Mouse (Mus musculus): ENCODE data around the gene Rapgef2. TPM values are rescaled to one million over a fixed set of nuclear protein-coding genes. Genes with fewer than 3 reads are reported as not detected.

Gene Rapgef2
- 2.5 and 6.0 TPM in 2 replicates for polyA plus RNA-seq (2011; ENCODE audit: insufficient read depth, insufficient read length, low replicate concordance, missing spikeins)

DNA sequence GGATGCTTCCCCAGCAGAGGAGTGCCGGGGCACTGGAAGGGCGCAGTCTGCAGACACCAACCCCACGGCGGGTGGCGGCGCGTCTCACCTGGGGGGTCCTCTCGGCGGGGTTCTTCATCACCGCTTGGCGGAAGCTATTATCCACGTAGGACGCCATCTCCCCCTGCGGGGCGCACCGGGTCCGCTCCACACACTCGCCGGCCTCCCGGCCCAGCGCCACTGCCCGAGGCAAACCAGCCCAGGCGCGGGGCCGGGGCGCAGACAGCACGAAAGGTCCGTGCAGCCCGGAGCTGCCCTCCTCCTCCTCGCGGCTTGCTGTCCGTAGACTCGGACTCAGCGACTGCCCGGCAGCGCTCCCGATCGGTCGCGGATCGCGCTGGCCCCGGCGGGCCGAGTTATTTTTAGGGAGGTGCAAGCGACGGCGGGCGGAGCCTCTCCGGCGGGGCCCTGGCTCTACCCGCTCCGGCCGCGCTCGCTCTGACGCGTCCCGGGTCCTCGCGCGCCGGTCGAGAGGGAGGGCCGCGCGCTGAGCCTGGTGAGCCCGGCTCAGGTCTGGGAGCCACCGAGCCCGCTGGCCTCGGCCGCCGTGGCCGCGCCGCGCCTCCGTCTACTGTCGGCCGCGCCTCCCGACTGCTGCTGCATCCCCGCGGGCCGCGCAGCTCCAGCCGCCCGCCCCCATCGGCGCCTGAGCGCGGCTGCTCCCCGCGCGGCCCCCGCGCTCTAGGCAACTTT is at the start of gene Rapgef2:
Rapgef2 (minus strand) TSS at position 142 of the 732 bp plus-strand sequence.
- Histone ChIP-seq H3K4me1 (ENCODE audit: control insufficient read depth, insufficient read depth, low read length) (no peaks in the 10 kb centered on the region; the same call in 1 of the 2 replicates), H3K27ac (ENCODE audit: control insufficient read depth, insufficient read depth, low read depth, low read length, poor library complexity) (peak within 1 kb of the TSS; percentile 96)
- WGBS = under 1% methylated on average over 74 of the region's 97 CpGs

GRCm38 (mm10) chr3:79333643-79334200 is 47.4 kb upstream of the Rapgef2 start:
- TF ChIP-seq CTCF (IDR thresholded peaks at IDR 0.05; ENCODE audit: control insufficient read depth, insufficient read depth, low read length) = no peak
- no peak for TF ChIP-seq POLR2A (IDR thresholded peaks at IDR 0.05; ENCODE audit: borderline replicate concordance, control insufficient read depth, low read depth, low read length)
- Histone ChIP-seq H3K27ac (ENCODE audit: control insufficient read depth, insufficient read depth, low read depth, low read length, poor library complexity) (no peak overlapping the region), H3K4me1 (ENCODE audit: control insufficient read depth, insufficient read depth, low read length) (no peaks in the 10 kb centered on the region), H3K4me3 (replicated peaks; ENCODE audit: control insufficient read depth, low read depth, low read length) (no peak overlapping the region)
- 74% methylated on average over 8 of the region's 8 CpGs for WGBS

More for the DNA sequence above, at the start of gene Rapgef2:
- TF ChIP-seq POLR2A (IDR thresholded peaks at IDR 0.05; ENCODE audit: borderline replicate concordance, control insufficient read depth, low read depth, low read length) (no peak), CTCF (IDR thresholded peaks at IDR 0.05; ENCODE audit: control insufficient read depth, insufficient read depth, low read length) (no peak)
- H3K4me3 ChIP-seq (replicated peaks; ENCODE audit: control insufficient read depth, low read depth, low read length) = peak within 1 kb of the TSS; percentile 83

- WGBS = 86% methylated on average over 7 of the region's 7 CpGs
- TF ChIP-seq POLR2A (IDR thresholded peaks at IDR 0.05; ENCODE audit: borderline replicate concordance, control insufficient read depth, low read depth, low read length) (no peak), CTCF (IDR thresholded peaks at IDR 0.05; ENCODE audit: control insufficient read depth, insufficient read depth, low read length) (no peak)
- no peaks in the 10 kb centered on the region for H3K4me1 ChIP-seq (ENCODE audit: control insufficient read depth, insufficient read depth, low read length)
- H3K27ac ChIP-seq (ENCODE audit: control insufficient read depth, insufficient read depth, low read depth, low read length, poor library complexity) = no peak overlapping the region
- H3K4me3 ChIP-seq (replicated peaks; ENCODE audit: control insufficient read depth, low read depth, low read length) = no peak overlapping the region
These were observed 46.7 kb upstream of the Rapgef2 start for GRCm38 (mm10) chr3:79333051-79333450.

GRCm38 (mm10) chr3:79329691-79330315 is 43.5 kb upstream of the Rapgef2 start:
- Histone ChIP-seq H3K27ac (ENCODE audit: control insufficient read depth, insufficient read depth, low read depth, low read length, poor library complexity) (no peak overlapping the region), H3K4me3 (replicated peaks; ENCODE audit: control insufficient read depth, low read depth, low read length) (no peak overlapping the region), H3K4me1 (ENCODE audit: control insufficient read depth, insufficient read depth, low read length) (no peaks in the 10 kb centered on the region)
- WGBS = 77% methylated on average over 8 of the region's 8 CpGs
- no peak for TF ChIP-seq CTCF (IDR thresholded peaks at IDR 0.05; ENCODE audit: control insufficient read depth, insufficient read depth, low read length)
- TF ChIP-seq POLR2A (IDR thresholded peaks at IDR 0.05; ENCODE audit: borderline replicate concordance, control insufficient read depth, low read depth, low read length) = no peak

DNA sequence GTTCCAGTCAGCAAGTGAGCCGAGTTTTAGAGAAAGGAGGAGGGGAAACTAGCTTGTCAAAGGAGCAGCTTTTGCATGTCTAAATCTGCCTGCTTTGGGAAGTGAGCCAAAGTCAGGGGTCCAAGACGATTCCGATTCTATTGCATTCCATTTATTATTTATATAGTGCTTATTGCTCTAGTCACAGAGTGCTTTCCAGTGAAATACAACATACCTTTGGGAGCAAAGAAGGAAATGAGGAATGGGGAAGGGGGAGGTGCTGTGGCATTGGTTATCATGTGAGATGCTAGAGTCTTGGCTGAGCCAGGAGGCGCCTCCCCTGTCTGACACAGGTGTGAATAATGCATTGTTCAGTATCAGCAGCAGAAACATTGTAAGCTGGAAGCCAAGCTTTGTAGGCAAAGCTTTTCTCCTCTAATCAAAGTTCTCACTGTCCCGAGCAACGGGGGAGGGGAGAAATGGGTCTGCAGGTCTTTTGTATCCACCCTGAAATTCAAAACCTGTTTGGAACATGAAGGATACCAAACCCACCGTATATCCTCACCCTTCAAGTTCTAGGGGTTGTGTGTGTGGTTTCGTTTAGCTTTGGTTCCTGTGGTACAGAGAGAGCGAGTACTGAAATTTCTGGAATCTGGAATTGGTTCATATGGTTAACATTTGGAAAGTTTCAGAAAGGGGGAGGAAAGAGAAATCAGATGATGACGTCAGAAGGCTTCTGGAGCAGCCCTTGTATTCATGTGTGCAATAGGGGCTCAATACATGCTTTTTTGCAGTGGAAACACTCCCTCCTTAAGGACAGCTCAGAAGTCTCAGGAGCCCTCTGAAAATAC is 38.6 kb upstream of the Rapgef2 start:
- TF ChIP-seq CTCF (IDR thresholded peaks at IDR 0.05; ENCODE audit: control insufficient read depth, insufficient read depth, low read length) = no peak
- no peak for TF ChIP-seq POLR2A (IDR thresholded peaks at IDR 0.05; ENCODE audit: borderline replicate concordance, control insufficient read depth, low read depth, low read length)

GRCm38 (mm10) chr3:79314006-79314698 is 27.8 kb upstream of the Rapgef2 start:
- 64% methylated on average over 10 of the region's 10 CpGs for WGBS
- TF ChIP-seq POLR2A (IDR thresholded peaks at IDR 0.05; ENCODE audit: borderline replicate concordance, control insufficient read depth, low read depth, low read length) (no peak), CTCF (IDR thresholded peaks at IDR 0.05; ENCODE audit: control insufficient read depth, insufficient read depth, low read length) (no peak)
- H3K27ac ChIP-seq (ENCODE audit: control insufficient read depth, insufficient read depth, low read depth, low read length, poor library complexity) = no peak overlapping the region
- no peaks in the 10 kb centered on the region for H3K4me1 ChIP-seq (ENCODE audit: control insufficient read depth, insufficient read depth, low read length)
- H3K4me3 ChIP-seq (replicated peaks; ENCODE audit: control insufficient read depth, low read depth, low read length) = no peak overlapping the region

More for the DNA sequence above, 38.6 kb upstream of the Rapgef2 start:
- H3K4me1 ChIP-seq (ENCODE audit: control insufficient read depth, insufficient read depth, low read length) = no peaks in the 10 kb centered on the region
- WGBS = 65% methylated on average over 10 of the region's 10 CpGs
- H3K4me3 ChIP-seq (replicated peaks; ENCODE audit: control insufficient read depth, low read depth, low read length) = no peak overlapping the region
- H3K27ac ChIP-seq (ENCODE audit: control insufficient read depth, insufficient read depth, low read depth, low read length, poor library complexity) = no peak overlapping the region

GRCm38 (mm10) chr3:79311895-79312294 is 25.6 kb upstream of the Rapgef2 start:
- no peak for TF ChIP-seq CTCF (IDR thresholded peaks at IDR 0.05; ENCODE audit: control insufficient read depth, insufficient read depth, low read length)
- TF ChIP-seq POLR2A (IDR thresholded peaks at IDR 0.05; ENCODE audit: borderline replicate concordance, control insufficient read depth, low read depth, low read length) = no peak
- no peak overlapping the region for H3K27ac ChIP-seq (ENCODE audit: control insufficient read depth, insufficient read depth, low read depth, low read length, poor library complexity)
- no peak overlapping the region for H3K4me3 ChIP-seq (replicated peaks; ENCODE audit: control insufficient read depth, low read depth, low read length)
- H3K4me1 ChIP-seq (ENCODE audit: control insufficient read depth, insufficient read depth, low read length) = no peaks in the 10 kb centered on the region
